Mouse (Mus musculus): ENCODE measurements at regions not wholly inside any gene's neighbourhood (a gene's known extent, or its start where the extent isn't known, plus 50 kb on each side); places are given as distances from the start of the nearest gene placed in this dataset.

GRCm38 (mm10) chr8:115423682-115424081 is 283.9 kb downstream of the Maf start:
- no peak for DNase-seq

DNA sequence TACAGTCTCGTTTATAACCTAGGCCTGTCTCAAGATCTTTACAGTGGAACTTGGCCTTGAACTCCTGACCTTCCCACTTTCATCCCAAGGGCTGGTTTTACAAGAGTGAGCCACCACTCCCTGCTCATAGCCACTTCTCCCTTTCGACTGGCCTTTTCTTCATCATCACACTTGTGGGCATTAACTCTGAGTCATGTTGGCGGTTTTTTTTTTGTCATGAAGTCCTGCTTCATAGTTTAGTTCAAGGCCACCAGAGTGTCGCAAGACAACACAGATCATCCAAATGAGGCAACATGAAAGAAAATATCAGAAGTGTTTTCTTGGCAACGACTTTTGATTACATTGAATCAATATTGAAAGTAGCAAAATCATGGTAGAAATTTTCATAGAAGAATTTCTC is 284.5 kb downstream of the Maf start:
- DNase-seq: no peak

DNA sequence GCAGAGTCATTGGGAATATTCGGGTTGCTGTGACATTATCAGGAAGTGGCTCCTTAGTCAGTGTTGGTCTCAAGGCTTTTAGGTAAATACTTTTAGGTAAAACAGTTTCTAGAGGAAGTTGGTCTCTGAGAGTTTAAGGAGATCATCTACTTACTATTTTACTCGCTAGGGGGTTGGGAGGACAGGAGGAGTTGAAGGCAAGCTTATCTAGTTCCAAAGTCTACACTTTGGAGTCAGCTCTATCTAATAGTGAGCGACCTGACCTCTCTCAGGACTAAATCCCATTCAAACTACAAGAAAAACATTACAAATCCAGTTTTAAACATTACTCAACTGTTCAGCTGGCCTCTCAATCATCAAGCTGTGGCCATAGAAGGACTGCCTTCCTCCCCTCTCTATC is 287.1 kb downstream of the Maf start:
- no peak for DNase-seq

GRCm38 (mm10) chr8:115420131-115420530 is 287.5 kb downstream of the Maf start:
- no peak for DNase-seq

DNA sequence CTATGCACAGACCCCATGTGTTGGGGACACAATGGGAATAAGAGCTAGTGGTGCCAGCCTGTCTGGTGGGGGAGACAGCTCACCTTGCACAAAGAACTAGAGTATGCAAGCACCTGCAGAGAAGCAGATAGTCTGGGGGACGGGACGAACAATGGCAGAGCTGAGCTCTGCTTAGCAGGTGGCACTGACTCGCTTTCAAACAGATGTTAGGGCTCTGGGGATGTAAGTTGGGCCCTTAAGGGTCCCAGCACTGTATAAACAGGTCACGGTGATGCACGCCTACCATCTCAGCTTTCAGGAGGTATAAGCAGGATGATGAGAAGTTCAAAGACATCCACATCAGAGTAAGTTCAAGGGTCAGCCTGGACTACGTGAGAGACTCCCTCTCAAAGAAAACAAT is 289.5 kb downstream of the Maf start:
- DNase-seq: no peak

GRCm38 (mm10) chr8:115414061-115414473 is 293.5 kb downstream of the Maf start:
- DNase-seq: peak; percentile 22

- DNase-seq: no peak
Observed at GRCm38 (mm10) chr8:115411756-115412155, 295.8 kb downstream of the Maf start.

DNA sequence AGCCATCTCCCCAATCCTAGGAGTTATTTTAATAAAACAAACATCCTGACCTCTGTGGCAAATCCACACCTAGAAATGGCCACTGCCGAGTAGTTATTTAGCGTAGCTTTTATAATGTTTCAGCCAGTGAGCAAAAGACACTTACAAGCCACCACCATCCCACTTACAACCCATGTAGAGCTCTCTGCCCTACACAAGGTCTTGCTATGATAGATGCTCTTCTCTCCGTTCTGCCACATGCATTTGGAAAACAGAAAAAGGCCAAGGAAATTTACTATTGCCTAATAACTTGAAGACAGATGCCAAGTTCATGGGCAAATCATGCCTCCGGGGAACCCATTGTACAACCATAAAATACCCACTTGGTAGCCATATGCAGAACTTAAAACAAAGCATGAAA is 296.5 kb downstream of the Maf start:
- no peak for DNase-seq

DNA sequence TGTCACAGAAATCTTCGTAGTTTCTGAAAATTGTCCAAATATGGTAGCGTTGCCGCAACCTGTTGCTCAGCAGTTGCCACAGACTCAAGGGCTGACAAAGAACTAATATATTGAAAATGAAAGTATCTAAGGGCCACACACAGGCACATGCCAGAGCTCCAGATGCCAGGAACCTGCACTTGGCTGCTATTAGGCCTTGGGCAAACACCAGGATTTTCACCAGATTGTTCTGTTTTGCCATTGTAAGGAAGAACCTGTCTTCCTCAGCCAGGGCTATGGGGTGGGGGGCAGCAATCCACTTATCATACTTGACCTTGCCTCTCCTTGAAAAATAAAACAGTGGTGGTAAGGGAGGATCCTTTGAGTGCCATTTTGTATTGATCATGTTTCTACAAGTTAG is 297.4 kb downstream of the Maf start:
- DNase-seq: no peak

- DNase-seq: no peak
Observed at GRCm38 (mm10) chr8:115407535-115407934, 300.1 kb downstream of the Maf start.

DNA sequence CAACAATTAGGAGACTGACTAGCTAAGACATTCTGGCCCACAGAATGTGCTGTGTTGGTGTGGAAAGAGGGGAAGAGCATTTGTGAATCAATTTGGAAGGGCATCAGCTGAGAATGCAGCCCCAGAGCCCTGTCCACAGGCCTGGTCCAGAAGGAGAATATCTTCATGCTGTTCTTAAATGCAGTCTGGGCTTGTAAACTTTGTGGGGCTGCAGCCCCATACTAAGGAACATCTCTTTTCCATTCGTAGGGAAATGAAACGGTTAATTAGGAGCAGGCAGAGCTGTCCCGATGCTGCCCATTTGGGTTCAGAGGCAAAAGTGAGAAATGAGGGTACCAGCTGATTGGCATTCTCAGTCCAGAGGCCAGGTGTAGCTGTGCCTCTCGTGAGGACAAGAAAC is 304.0 kb downstream of the Maf start:
- DNase-seq: no peak

DNA sequence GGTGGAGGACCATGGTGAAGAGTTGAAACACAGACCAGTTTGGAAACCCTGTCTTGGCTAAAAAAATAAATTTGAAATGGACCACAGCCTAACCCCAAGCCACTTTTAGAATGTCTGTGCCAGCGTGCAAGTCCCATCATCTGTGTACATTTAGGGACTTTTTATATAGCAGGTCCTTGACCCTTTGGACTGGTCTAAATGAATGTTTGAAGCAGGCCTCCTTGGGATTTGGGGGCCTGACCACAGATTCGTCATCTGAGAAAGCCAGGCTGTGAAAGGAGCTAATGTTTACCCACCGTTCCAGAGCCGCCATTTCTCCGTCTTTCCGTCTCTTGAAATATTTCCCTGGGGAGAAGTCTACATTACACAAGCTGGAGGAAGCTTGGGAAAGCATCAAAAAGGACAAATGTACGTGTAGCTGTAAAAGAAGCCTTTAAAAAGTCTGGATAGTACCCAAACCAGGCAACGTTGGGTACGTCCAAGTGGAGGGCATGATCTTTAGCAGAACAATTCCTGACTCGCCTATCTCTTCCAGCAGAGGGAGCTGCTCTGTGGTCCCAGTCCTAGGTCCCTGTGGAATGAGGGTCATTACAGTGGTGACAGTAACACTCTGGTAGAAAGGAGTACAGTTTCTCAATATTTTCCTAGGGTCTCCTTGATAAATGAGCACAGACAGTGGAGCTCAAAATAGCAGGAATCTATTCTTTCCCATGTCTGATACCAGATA is 305.0 kb downstream of the Maf start:
- DNase-seq: no peak

All from right cerebral cortex, postnatal 25 days (tissue).